Mouse (Mus musculus): ENCODE measurements at regions not wholly inside any gene's neighbourhood (a gene's known extent, or its start where the extent isn't known, plus 50 kb on each side); places are given as distances from the start of the nearest gene placed in this dataset.

DNA sequence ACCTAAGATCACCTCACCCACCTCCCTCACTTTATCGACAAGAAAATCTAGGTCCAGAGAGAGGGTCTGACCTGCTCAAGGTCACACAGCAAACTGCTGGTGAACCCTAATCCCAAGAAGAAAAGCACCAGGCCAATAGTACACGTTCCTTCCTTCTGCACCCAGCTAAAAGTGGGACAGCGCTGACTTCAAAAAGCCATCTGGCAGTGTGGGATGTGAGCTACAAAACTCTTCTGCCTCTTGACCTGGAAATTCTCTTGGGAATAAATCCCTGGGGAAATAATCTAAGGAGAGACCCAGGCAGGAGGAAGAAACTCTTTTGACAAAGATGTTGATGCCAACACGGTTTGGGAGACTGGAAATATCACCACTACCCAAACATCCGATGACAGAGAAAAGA is 175.4 kb downstream of the Cct6b start:
- DNase-seq (ENCODE audit: low spot score) = no peak

GRCm38 (mm10) chr11:82579841-82580415 is 184.2 kb downstream of the Cct6b start:
- no peak for DNase-seq (ENCODE audit: low spot score)

GRCm38 (mm10) chr11:82576019-82576418 is 187.3 kb downstream of the Tmem132e start:
- DNase-seq (ENCODE audit: low spot score) = no peak

DNA sequence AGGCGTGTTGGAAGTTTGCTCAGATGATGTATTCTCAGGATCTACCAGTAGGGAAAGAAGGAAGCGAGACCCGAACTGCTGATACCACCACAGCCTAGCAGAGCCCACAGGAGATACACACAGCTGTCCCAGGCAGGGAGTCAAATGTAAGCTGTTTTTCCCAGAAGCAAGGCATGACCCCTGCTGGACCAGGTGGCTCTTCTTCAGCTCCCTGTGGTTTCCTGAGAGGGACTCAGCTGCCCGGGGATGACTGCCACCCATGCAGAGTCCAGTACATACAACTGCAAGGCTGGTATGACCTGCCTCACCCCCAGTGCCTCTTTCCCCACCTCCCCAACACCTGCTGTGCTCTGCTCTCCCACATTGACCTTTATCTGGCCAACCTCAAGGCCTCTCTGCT is 184.4 kb downstream of the Tmem132e start:
- no peak for DNase-seq (ENCODE audit: low spot score)

- DNase-seq (ENCODE audit: low spot score) = no peak
Measured at GRCm38 (mm10) chr11:82571525-82571924, 182.8 kb downstream of the Tmem132e start.

DNA sequence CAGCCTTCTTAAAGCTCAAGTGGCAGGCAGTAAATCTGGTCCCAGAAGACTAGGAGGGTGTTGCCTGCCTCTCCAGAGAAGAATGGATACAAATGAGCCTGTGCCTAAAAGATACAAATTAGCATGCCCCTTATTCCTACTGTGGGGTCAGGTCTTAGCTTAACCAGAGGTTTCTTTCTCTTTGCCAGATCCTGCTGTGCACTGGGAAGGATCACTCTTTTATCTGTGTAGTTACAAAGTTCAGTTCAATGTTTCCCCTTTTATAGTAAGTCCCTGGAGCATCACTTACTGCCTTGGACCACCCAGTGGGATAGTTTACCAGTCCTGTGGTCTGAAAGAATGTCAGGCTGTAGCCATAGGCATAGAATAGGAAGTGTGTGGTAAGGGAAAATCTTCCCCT is 181.1 kb downstream of the Tmem132e start:
- DNase-seq (ENCODE audit: low spot score) = no peak

GRCm38 (mm10) chr11:82568219-82568676 is 179.5 kb downstream of the Tmem132e start:
- no peak for DNase-seq (ENCODE audit: low spot score)

- no peak for DNase-seq (ENCODE audit: low spot score)
Measured at GRCm38 (mm10) chr11:82567014-82567685, 178.4 kb downstream of the Tmem132e start.

DNA sequence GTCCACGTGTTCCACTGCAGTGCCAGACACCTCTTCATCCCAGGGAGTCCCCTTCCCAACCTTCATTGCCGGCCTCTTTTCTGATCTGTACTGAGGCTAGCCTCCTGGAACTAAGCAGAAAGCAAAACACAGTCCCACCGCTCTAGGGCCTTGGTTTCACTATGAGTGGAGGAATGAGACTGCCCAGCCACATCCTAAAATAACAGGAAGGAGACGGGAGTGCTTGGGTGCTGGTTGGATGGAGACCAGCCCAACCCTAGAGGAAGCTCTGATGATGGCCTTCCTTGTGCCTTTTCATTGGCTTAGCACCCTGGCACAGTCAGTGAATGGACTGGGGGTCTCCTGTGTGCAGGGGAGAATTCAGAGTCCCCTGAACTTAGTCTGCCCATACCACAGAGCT is 177.4 kb downstream of the Tmem132e start:
- DNase-seq (ENCODE audit: low spot score) = no peak

DNA sequence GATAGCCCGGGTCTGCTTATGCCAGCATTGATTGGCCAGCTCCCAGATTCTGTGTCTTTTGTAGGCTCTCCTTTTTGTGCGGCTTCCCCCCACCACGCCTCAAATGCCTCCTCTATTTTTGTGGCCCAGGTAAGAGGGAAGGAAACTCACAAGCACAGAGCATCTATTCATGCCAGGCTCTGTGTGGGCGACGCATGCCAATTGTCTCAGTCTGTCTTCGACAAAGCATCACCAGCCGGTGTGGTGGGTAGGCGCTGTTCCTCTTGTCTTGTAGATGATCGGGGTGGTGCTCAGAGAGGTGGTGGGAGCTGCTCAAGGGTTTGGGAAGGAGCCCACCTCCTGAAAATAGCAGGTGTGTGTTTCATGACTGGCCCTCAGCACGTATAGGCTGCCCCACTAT is 175.5 kb downstream of the Tmem132e start:
- no peak for DNase-seq (ENCODE audit: low spot score)

GRCm38 (mm10) chr11:82542028-82542427 is 153.3 kb downstream of the Tmem132e start:
- DNase-seq (ENCODE audit: low spot score) = no peak

DNA sequence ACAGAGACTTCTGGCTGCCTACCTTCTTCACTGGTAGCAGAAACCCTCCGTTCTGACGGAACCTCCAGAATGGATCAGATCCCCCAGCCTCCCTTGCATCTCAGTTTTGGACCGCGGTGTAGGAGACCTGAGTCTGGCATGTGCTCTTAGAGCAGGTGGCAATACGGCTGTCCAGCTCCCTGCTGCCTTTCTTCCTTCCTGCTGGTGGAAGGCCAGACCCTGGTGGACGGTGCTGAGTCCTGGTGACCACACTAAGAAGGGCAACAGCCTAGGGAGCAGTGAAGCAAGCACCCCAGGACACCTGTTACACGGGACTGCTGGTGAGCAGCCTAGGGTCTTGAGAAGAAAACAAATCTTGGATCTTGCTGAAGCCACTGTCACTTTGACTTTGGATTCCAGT is 152.7 kb downstream of the Tmem132e start:
- no peak for DNase-seq (ENCODE audit: low spot score)

- no peak for DNase-seq (ENCODE audit: low spot score)
Measured at GRCm38 (mm10) chr11:82537931-82538330, 149.2 kb downstream of the Tmem132e start.

GRCm38 (mm10) chr11:82523200-82523802 is 134.6 kb downstream of the Tmem132e start:
- DNase-seq (ENCODE audit: low spot score) = no peak

- DNase-seq (ENCODE audit: low spot score) = no peak
Measured at GRCm38 (mm10) chr11:82521383-82521782, 132.7 kb downstream of the Tmem132e start.

DNA sequence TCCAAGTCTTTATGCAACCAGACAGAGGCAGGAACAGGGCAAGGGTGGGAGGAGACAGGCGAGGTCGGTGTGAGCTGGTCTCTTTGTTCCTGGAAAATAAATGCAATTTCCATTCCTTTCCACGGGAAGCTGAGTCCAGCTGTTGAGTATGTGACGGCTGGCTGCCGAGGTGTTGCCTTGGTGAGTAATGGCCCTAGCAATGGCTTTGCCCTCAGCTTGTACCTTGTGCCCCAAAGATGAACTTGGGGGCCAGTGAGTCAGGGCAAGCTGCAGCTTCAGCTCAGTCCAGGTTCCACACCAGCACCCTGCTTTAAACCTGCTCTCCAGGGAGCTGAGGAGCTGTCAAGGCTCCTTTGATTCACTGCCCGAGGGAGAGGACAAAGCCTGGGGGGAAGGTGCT is 130.0 kb downstream of the Tmem132e start:
- DNase-seq (ENCODE audit: low spot score) = no peak

- DNase-seq (ENCODE audit: low spot score) = no peak
Measured at GRCm38 (mm10) chr11:82514526-82515144, 125.9 kb downstream of the Tmem132e start.

DNA sequence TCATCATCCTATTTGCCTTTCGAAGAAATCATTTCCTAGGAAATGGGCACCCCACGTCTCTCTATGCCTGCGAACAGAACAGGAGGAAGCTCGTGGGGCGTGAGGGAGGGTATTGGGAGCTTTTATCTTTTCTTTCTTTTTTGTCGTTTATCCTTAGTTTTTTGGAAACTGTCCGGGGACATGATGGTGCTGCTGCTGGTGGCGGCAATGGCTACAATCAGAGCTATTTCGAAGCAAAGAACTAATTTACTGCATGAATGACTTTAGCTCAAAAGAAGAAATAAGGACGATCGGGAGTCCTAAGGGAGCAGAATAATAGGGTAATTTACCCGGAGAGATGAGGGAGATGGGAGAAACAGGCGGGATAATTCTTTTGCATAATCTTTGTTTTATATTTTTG is 119.9 kb downstream of the Tmem132e start:
- no peak for DNase-seq (ENCODE audit: low spot score)
